Mouse (Mus musculus) CD4-positive helper T cell, adult 2 months (primary cell): Measurements from ENCODE around the gene Kpna4.

Source experiments
- DNase-seq: peaks from one replicate; pipeline ENCODE4 v3.0.0-alpha.2; 2012; ENCODE audit warnings: low read depth, missing footprints, low spot score

Gene Kpna4

DNA sequence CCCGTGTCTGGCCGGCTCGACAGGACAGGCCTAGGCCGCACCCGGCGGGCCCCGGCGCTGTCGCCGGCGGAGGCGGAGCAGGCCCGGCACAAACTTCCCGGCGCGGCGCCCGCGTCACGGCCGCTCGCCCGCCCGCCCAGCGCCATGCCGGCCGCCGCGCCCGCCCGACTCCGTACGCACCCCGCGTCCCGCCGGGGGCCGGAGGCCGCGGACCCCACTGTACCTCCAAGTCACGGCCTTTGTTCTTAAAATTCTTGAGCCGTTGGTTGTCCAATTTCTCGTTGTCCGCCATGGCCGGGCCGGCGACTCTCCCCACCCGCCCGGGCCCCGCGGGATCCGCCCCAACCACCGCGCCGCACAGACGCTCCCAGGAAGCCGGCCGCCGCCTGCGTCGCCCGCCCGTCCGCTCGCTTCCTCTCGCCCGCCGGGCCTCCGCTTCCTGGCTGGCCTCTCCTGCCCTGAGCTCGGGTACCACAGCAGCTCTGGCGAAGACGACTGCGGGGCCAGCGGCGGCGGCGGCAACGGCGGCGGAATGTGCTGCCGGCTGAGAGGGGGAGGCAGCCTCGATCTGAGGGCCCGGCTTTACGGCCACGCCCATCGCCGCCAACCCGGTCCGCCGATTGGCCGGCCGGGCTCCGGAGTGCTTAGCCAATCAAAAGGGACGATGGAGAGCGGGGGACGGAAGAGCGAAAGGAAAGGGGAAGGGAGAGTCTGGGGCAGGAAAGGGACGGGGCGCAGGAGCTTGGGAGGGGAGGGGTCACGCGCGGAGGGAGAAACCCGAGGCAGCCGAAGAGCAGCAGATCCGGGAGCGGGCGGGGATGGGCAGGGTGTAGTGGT, at the start of gene Kpna4:
Gene Kpna4, minus strand, starts transcription at position 605 of the 837 bp plus-strand sequence.
- DNase-seq: peak; percentile 97

DNA sequence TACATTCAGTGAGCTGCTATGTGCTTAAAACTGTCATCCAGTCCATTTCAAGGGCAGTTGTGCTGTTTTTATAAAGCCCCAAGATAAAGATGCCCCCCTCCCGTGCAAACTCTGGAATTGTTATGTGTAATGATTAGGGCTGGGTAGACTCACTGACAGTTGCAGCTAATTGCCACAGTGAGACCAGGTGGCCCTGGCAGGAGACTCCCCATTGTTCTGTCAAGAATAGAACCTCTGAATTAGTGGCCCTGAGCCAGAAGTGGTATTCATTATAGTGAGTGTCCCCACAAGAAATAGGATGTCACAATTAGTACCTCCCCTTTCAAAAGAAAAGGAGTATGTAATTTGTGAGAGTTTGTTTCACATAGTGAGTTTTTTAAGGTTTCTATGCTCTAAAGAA, 48.3 kb upstream of the Kpna4 start:
- DNase-seq: no peak

DNA sequence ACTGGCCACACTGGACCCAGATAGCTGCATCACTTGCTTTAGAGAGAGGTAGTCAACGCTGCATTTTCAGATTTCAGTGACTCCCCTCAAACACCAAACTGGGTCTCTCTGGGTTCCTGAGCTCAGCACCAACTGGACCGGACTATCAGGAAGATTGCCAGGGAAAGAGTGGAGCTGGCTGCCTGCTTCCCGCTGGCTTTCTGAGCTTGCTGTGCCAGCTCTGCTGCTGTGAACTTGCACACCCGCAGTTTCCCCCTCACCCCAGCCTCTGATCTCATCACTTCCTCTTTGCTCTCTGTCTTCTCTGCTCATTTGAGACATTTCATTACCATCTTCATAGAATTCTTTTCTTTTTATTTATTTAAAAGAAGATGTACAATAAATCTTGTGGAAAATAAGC, 44.2 kb upstream of the Kpna4 start:
- peak; percentile 37 for DNase-seq

DNA sequence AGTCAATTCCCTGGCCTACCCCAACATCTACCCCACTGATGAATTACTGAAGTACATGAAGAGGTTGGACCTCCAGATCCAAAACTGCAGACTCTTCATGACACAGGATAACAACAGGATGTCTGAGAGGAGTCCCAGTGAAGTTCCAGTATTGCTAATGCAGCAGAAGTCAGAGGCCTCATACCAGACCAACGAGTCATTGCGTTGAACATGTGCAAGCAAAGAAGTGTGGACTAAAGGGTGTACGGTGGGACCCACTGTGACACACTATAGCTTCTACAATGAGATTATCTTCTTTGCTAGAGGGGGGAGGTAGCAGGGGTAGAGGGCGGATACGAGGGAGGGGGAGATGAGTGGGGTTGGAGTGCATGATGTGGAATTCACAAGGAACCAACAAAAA, 42.9 kb upstream of the Kpna4 start:
- DNase-seq: no peak

DNA sequence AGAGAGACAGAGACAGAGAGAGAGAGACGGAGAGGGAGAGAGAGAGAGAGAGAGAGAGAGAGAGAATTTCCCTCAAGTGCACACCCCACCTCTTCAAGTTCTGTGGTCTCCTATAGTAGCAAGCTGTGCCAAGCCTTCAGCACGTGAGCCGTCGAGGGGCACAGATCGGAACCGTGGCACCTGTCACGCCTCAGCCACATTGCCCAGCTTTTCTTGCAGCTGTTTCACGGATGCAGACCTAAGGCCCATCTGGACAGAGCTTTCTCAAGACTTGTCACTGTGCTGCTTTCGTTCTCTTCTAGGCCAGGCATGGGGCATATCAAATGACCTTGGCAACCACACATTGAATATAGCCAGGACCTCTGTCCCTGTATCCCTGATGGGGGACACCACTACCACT, 41.8 kb upstream of the Kpna4 start:
- no peak for DNase-seq

- DNase-seq: no peak
Observed at GRCm38 (mm10) chr3:69163057-69163456, 36.1 kb upstream of the Kpna4 start.

DNA sequence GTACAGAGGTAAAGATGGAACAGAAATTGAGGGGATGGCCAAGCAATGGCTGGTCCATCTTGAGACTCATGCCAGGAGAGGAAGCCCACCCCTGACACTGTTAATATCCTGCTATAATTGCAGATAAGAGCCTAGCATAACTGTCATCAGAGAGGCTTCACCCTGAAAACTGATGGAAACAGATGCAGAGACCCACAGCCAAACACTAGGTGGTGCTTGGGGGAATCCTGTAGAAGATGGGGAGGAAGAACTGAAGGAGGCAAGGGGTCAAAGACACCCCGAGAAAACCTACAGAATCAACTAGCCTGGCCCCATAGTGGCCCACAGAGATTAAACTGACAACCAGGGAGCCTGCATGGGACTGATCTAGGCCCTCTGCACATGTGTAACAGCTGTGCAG, 33.5 kb upstream of the Kpna4 start:
- no peak for DNase-seq

- peak; percentile 70 for DNase-seq
Observed at GRCm38 (mm10) chr3:69159501-69159900, 32.6 kb upstream of the Kpna4 start.

GRCm38 (mm10) chr3:69157886-69158285, 31.0 kb upstream of the Kpna4 start:
- DNase-seq: no peak

DNA sequence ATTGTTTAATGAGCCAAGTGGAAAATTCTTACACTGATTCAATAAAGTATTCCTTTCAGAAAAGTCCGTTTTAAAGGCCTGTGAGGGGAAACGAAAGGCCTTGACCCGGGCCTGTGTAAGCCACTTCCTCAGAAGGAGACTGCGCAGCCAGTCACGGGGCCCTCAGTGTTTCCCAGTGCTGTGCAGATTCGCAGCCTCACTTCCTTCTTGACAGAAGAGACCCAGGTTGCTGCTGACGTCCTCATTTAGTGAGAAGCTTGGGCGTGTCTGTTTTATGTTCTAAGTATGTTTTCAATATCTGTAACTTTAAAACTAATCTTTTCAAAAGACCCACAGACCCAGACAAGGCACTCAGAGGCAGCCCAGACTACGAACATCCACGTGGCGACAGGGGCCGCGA, 29.6 kb upstream of the Kpna4 start:
- DNase-seq: peak; percentile 87

DNA sequence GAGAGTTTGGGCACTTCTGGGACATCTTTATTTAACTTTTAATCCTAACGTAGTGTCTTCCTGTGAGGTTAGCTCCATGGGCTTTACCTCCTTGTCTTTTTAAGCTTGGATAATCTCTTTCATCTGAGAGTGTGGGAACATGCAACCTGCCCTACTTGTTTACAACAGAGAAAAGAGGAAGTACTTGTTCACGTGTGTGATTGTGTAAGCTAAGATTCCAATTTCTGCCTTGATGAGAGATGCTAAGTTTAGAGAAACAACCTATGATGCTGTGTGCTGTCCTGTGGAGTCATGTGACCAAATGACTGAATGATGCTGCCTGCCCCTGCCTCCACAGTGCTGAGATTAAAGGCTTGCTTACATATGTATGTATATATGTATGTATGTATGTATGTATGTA, 27.8 kb upstream of the Kpna4 start:
- DNase-seq: no peak

DNA sequence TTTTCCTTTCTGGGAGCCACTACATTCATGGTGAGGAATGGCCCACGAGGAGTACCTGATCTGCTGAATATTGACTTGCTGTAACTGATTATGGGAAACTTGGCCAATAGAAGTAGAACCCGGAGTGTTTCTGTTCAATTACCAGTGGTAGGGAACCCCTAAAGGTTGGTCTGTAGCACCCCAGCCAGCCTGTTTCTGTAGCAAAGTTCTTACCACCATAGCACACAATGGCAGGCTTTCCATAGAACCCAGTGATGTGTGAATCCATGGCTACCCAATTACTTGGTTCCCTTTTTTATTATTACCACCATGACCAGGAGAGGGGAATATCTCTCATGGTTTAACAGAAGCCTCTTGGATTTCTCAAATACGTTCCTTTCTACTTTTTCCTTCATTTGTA, 24.0 kb upstream of the Kpna4 start:
- DNase-seq: no peak

DNA sequence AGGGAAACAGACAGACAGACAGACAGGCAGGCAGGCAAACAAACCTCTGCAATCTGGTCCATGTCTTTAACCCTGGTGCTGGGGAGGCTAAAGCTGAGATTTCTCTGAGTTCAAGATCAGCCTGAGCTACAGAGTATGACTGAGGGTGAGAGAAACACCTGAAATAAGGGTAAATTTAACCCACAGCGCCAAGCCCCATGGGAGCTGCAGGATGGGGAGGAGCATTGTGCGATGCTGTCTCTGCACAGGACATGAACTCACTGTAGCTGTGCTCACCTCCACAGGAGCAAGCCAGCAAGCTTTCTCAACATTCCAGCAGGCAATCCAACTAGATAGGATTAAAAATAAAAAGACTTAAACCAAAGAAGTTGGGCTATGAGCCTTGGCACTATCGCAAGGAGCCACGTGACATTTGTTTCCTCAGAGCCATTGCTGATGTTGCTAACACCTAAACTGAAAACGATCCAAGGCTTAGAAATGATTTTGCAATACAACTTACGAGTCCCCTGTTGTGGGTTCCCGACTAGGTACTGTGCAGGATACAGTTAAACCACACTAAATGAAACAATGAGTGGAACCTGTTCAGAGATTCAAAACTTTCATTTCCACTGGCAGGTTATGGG, 15.6 kb upstream of the Kpna4 start:
- DNase-seq: peak; percentile 36

DNA sequence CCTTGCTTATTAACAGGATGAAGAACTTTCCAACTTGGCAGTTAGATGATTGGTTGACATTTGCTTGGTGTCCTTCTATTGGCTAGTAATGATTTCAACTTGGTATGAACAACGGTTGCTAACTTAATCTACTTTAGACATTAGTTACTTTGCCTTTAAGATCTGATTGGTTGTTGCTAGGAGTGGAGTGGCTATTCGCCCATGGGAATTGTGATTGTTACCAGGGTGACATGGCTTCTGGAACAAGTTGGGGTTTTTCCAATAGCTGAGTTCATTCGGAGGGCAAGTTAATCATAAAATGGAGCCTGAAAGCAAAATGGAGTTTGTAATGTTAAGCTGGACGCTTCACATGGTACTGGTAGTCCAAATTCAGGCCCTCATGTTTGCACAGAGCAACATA, 13.9 kb upstream of the Kpna4 start:
- no peak for DNase-seq

GRCm38 (mm10) chr3:69136059-69136458, 9.1 kb upstream of the Kpna4 start:
- no peak for DNase-seq

DNA sequence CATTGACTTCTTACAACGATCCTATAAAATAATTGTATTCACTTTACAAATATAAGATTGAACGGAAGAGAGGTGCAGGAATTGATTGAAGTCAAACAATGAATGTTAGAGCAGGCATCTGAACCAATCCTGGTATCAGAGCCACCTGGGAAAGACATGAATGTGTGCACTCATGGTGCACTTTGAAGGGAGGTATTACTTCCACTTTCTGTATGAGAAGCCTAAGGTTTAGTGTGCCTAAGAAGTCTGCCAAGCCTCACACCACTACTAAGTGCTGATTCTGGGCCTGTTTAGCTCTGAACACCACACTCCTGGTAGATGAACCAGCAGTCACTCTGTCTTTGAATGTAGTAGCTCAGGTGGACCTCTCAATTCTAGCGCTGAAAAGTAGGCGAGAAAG, 4.1 kb upstream of the Kpna4 start:
- no peak for DNase-seq

DNA sequence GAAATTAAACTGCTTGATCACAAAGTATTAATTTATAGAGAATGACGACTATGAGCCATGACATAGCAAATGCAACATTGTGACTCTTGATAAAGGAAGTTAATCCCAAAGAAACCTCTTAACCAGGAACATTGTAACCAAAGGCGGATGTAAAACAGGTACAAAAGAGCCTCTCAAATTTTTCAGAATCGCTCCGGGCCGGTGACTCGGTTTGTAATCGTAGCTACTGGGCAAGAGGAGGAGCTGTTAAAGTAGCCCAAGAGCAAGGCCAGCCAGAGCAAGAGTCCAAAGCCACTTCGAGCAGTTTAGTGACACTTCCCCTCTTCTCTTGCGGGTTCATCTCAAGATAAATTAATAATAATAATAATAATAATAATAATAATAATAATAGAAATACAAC, 780 bp upstream of the Kpna4 start:
- DNase-seq: no peak

GRCm38 (mm10) chr3:69127346-69127678, 399 bp upstream of the Kpna4 start:
- DNase-seq: no peak

- DNase-seq: peak; percentile 71
Observed at GRCm38 (mm10) chr3:69125891-69126508, 913 bp downstream of the Kpna4 start.

DNA sequence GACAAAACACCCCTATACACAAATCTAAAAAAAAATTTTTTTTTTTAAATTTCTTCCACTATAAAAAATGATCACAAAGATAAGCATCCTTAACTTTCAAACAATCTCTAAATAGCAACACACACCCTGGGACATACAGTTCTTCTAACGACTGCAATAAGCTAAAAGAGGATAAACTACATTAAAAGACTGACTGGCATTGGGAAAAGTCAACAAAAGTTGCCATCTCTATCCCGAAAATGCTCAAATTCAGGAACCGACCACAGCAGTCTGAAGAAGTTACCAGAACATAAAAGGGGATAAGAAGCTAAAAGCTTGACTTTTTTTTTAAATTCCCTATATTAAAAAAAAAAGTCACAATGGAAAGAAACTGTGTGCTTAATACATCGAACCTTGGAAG, 1.5 kb downstream of the Kpna4 start:
- no peak for DNase-seq

DNA sequence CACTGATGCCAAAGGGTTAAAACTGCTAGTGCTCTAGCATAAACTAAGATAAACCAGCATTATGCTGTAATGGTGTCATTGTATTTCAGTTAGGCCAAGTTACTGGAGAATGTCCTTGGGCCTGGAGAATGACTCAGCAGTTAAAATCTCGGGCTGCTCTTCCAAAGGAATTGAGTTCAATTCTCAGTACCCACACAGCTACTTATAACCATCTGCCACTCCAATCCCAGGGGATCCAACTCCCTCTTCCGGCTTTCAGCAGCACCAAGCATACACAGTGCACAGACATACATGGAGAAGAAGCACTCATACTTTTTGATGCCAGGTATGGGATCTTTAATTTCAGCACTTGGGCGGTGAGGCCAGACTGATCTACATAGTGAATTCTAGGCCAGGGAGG, 8.1 kb downstream of the Kpna4 start:
- DNase-seq: no peak

DNA sequence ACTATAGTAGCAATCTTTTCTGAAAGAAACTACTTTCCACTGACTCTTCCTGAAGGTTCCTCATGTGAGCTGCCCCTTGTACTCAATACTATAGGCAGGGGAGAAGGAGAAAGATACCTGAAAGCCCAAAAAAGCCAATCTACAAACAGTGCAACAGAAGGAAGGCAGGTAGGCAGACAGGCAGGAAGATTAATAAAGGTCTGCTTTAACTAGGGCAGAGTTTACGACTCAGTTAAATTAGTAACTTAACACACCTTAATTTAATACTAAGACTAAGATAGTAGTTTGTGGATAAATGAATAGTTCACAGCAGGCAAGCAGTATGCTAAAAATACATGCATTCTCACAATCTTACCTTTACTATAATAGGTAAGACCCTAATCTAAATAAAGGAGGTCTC, 12.2 kb downstream of the Kpna4 start:
- no peak for DNase-seq

GRCm38 (mm10) chr3:69113956-69114355, 13.0 kb downstream of the Kpna4 start:
- no peak for DNase-seq
